Mouse (Mus musculus) cerebellum, adult 8-10 months (tissue): ENCODE measurements around the gene Rgs7bp.

ENCODE experiments used
- DNase-seq: peaks from one replicate; pipeline ENCODE4 v3.0.0; 2022

The Rgs7bp gene

DNA sequence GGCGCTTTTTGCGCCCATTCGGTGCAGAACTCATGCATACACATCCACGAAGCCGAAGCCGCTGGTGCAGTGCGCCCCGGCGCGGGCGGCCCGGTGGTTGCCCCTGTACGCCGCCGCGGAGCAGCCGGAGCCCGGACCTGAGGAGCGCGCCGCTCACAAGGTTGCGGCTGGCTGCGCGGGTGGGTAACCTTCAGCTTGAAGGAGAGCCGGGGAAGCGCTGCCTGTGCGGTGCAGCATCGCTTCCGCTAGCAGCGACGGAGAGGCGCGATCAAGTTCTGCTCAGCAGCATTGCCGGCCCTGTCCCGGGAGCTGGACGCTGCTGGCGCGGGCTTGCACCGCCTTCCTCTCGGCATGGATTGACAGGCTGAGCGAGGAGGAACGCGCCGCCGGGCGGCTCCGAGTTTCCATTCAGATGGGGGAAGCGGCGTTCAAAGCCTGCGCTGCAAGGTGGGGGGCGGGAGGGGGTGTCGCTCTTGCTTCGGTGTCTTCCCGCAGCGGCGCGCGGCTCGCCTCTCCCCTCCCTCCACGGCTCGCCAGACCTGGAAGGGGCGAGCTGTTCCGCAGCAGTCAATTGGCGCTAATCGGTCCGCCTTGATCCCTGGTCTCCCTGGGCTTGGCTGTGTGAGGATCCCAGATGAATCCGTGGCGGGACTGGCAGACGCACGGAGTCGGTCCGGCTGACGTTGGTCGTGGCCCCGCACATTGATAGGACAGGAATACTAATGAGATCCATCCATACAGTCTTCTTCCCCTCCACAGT, at the start of gene Rgs7bp:
Gene Rgs7bp (minus strand): TSS at position 750 of the 760 bp plus-strand sequence.
- peak; percentile 78 for DNase-seq

- DNase-seq, result no peak
These were observed 49.7 kb upstream of the Rgs7bp start for GRCm38 (mm10) chr13:105104385-105104784.

DNA sequence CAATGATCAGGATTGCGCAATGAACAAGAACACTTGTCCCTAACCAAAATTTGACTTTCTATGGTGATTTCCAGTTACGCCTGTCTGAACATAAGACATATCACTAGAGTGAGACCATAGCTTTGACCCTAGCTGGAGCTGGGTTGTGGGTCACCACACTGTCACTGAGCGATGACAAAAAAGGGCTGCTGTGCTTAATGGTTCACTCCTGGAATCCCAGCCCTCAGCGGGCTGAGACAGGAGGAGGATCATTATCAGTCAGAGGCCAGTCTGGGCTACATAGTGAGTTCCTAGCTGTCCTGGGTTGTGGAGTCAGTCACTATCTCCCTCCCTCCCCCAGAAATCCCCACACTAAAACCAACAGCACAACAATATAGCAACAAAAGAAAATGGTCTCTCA, 46.0 kb upstream of the Rgs7bp start:
- DNase-seq, result no peak

GRCm38 (mm10) chr13:105096316-105096715, 41.6 kb upstream of the Rgs7bp start:
- DNase-seq, result no peak

- DNase-seq, result no peak
These were observed 34.5 kb upstream of the Rgs7bp start for GRCm38 (mm10) chr13:105089276-105089675.

DNA sequence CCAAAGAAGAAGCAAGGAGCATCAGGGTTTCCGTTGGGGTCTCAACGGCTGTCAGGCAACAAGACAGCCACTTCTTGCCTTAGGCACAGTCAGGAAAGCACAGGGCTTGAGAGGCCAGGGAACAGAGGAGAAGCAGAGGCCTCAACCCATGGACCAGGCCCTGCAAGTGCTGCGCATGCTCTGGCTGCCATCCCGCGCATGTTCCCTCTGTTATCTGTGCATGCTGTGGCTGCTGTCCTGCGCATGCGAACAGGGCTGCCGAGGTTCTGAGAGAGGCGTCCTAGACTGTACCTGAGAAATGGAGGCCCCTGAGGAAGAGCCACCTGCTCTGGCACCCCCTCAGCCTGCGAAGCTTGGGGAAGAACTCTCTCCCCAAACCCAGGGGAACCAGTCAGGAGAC, 27.1 kb upstream of the Rgs7bp start, which contains the start of gene 4933425L06Rik:
Gene 4933425L06Rik (plus strand): TSS at position 261 of the 400 bp plus-strand sequence.
- no peak for DNase-seq

- DNase-seq, result no peak
These were observed 12.4 kb upstream of the Rgs7bp start for GRCm38 (mm10) chr13:105066890-105067845.

GRCm38 (mm10) chr13:105066119-105066518, 11.4 kb upstream of the Rgs7bp start:
- no peak for DNase-seq

DNA sequence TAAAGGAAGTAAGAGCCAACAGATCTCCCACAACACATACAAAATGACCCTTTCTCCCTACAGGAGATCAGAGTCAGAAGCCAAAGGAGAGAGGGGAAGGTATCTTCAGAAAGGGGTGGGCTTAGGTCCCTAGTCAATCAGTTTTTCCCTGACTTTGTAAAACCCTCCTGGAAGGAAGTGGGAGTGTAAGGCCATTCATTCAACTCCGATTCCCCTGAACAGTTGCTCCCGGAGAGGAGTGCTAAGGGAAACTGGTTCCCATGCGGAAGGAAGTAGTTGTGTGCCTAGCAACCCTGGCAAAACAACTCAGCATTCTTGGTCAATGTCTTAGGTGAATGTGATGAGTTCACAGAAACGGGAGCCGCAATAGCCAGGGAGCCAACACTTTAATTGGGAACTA, 644 bp upstream of the Rgs7bp start:
- no peak for DNase-seq

DNA sequence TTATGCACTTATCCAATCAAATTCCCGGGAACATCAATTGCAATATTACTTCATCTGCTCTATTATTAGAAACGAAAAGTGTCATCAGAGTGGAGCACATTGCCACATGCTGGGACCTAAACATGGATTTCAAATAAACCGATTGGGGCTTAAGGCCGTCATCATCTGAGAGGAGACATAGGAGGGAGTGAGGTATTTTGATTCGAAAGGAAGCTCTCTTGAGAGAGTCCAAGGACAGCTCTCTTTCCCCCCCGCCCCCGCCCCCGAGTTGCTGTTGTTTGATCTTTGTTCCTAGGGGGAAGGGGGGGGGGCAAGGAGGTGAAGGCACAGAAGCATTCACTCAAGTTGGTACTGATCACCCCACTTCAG, 195 bp upstream of the Rgs7bp start:
- no peak for DNase-seq

- DNase-seq, result peak; percentile 48
These were observed 1.1 kb downstream of the Rgs7bp start for GRCm38 (mm10) chr13:105053618-105054017.

DNA sequence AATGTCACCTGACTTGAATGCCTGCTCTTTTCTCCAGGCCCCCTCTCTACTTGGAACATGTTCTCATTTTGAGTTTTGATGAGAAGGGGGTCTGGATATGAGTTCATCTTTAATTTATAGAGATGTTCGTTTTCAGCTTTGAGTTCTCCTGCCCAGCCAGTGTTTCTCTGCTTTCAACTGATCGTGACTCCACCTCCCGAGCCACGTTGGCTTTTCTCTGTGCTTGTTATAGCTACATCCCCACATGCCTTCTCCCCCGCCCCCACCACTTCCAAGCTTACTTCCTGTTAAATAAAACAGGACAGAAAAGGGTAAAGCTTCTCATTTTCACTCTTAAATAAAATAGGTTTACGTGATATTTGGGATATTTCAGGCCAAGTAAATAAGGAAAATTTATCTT, 3.3 kb downstream of the Rgs7bp start:
- DNase-seq, result no peak

DNA sequence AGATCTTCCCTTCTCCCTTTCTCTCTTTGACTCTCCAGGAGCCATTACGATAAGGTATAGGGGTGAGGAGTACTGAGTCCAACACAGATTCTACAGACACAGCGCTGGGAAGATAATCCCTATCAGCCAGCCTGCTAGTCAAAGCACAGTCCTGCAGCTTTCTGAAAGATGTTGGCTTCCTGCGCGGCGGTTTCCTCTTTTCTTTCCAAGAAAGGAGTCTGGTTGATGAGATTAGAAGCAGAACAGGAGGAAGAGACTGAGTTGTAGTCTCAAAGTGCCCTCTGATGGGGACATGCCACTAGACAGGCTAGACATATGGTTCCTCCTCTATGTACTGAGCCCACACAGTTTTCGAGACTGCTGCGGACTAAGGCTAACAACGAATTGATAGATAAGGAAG, 6.1 kb downstream of the Rgs7bp start:
- no peak for DNase-seq

DNA sequence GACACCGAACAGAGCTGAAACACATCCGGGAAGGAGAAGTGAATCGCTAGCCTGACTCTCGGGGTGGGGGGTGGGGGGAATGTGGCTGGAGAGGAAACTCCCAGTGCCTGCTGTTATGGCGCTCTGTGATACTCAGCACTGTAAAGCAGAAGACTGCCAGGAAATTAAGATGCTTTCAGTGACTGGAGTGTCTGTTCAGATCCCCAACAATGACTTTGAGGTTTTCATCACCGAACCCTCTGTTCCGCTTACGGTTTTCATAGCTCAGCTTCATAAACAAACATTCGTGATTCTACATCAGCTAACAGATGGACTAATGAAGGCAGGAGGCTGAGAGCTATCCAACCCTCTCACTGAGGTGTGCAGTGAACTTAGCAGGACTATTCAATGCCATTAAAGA, 7.4 kb downstream of the Rgs7bp start:
- no peak for DNase-seq

DNA sequence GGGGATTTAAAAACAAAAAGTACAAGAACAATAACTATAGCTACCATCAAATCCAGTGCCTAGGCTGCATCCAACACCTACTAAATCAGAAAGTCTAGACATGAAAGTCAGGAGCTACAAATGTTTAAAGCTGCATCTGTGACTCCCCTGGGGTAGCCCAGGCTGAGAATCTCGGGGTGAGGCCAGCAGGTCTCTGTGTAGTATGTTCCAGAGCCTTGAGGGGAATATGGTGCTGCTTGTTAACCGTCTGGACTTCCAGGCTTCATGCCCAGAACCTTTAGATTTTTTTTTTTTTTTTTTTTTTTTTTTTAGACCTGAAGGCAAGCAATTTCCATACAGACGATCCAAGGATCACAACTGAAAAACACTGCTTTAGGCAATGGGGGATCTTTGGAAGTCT, 10.8 kb downstream of the Rgs7bp start:
- DNase-seq, result no peak

DNA sequence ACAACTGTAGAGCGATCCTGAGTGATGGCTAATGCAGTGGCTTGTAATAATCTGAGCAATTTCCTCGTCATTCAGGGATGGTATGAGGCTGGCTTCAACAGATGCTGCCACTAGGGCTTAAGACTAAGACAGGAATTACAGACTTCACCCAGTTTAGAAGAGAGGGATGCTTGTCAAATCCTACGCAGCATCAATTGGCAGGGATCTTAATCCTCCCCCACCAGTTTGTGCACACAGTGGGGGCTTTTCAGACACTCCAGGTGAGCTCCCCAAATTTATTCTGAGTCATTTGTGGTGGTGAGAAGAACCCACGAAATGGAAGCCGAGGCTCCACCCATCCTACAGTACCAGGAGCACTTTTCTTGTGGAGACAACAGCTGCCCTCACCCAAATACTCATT, 16.4 kb downstream of the Rgs7bp start:
- DNase-seq, result no peak

DNA sequence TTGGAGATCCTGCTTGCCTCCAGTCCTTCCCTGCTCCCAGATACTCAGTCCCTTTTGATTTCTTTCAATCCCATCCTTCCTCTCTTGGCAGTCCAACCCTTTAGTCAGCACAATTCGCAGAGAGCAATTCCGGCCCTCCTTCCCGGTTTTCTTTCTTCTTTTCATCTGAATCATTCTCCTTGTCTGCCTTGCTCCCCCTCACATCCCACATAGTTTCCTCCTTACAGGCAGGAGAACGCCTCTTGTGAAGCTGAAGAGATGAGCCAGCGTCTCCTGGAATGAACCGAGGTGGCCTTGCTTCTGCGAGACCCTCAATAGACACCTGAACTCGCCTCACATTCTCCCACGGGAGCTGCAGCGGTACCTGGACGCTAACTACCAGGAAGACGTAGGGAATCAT, 16.9 kb downstream of the Rgs7bp start:
- no peak for DNase-seq

DNA sequence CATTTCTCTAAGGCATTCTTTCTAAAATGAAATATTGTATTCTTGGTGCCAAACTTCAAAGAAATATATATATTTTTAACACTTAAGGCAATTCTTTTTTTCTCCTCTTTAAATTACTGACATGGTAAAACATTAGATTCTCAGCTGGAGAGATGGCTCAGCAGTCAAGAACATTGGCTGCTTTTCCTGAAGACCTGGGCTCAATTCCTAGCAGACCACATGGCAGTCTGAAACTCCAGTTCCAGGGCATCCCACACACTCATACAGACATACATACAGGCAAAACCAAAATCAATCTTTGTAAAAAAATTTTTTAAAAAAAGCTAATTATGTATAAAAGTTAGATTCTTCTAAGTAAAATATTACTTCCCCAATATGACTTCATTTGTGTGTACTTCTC, 22.8 kb downstream of the Rgs7bp start:
- no peak for DNase-seq

GRCm38 (mm10) chr13:105028276-105028675, 26.5 kb downstream of the Rgs7bp start:
- DNase-seq, result no peak

DNA sequence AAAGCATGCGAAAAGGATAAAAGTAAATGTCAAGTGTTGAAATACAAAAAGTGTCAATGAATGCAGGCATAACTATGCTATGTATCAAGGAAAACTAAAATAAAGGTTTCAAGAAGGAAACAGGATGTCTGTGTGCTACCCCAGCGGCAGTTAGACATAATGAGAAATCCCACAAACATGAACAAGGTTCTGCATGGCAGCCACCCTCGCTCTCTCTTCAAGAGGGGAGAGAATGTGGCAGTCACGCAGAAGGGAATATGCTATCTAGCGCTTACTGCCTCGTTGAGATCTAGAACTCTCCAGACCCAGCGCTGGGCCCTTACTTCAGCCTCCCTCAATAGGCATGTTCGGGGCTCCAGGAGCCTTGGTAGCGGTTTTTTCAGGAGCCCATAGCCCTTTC, 38.2 kb downstream of the Rgs7bp start:
- DNase-seq, result no peak

- DNase-seq, result no peak
These were observed 38.9 kb downstream of the Rgs7bp start for GRCm38 (mm10) chr13:105015710-105016404.

GRCm38 (mm10) chr13:105011300-105011699, 43.4 kb downstream of the Rgs7bp start:
- no peak for DNase-seq

GRCm38 (mm10) chr13:105008891-105009290, 45.8 kb downstream of the Rgs7bp start:
- no peak for DNase-seq

DNA sequence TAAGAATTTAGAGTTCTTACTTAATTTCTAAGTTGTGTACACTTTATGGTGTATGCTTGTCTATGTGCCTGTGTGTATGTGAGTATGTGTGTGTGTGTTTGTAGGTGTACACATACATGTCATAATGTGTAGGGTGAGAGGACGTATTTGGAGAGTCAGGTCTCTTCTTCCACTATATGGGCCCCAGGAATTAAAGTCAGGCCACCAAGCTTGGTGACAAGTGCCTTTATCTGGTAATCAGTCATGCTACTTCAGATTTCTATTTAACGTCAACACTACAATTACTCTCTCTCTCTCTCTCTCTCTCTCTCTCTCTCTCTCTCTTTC, 51.9 kb downstream of the Rgs7bp start:
- DNase-seq, result no peak
